Mouse (Mus musculus) cerebellum, adult 11-12 months (tissue): ENCODE data around the gene Lst1.

Experiments used
- DNase-seq: peaks from one replicate; pipeline ENCODE4 v3.0.0; 2022

Gene Lst1

DNA sequence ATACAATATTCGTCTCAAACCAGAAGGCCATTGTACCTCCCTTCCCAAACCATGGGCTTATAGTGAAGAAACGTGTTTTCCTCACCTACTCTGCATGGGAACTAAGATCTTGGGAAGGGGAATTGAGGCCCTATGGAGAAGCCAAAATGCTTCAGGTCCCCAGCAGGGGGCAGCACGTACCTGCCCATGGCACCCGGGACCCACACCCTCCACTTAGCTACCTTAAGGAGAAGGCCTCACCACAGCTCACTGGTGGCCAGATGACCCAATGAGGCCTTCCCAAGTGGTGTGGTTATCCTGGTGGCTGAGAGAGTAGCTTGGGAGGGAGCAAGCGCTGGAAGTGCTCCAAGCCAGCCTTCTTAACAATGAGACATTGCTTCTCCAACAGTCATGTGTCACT is 9.7 kb downstream of the Lst1 start:
- no peak for DNase-seq

DNA sequence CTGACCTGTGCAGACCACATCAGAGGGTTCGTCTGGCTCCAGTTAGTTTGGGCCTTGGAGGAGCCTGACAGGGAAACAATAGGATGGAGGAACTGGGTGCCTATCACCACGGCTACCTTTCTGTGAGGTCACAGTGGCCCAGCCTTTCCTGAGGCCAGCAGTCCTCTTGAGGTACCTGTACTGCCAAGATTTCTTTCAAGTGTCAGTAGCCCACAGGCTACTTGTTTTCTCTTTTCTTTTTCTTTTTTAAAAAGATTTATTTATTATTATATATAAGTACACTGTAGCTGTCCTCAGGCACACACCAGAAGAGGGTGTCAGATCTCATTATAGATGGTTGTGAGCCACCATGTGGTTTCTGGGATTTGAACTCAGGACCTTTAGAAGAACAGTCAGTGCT is 12.3 kb downstream of the Lst1 start, which contains the start of gene Aif1:
Gene Aif1, minus strand, starts transcription at position 101 of the 400 bp plus-strand sequence.
- DNase-seq: no peak

DNA sequence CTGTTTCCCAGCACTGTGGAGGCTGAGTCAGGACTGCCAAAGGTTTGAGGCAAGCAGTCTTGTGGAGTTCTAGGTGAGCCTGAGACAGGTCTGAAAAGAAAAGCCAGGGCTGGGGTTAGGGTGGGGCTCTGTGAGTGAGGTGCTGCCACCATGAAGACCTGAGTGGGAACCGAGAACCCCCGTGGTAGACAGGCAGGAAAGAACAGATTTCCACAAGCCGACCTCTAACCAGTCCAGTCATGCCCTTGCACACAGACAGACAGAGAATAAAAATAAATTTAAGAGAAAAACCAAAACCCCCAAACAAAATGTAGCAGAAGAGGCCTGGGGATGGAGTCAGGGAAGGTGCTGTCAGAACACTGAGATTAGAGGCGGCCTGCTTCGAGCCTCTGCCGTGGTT is 12.9 kb downstream of the Lst1 start:
- no peak for DNase-seq

DNA sequence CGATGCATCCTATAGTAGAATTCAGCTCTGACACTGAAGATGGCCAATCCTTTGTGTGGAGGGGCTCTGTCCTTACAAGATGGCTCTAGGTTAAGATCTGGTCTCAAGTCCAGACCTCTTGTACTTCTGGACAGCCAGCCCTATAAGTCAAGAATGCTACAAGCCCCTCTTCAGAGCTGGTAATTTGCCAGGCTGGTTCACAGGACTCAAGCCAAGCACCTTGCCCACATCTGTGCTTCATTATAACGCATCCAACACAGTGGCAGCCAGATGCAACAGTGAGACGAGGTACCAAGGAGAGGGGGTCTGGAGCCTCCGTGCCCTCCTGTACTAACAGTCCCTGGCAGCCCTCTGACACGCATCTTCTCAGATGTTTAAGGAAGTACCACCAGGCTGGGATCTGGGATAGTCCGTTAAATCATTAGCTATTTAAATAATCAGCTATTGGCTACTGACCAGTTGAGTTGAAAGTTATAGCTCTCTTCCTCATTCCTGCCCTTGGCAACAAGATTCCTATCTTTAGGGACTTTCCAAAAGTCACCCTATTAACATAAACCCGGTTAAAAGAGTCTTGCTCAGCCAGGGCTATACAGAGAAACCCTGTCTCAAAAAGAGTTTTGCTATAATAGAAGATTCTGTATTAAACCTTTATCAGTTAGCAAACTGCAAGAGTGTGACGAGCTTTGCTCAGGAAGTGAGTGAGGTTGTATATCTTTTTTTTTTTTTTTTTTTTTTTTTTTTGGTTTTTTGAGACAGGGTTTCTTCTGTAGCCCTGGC is 13.8 kb downstream of the Lst1 start:
- no peak for DNase-seq

DNA sequence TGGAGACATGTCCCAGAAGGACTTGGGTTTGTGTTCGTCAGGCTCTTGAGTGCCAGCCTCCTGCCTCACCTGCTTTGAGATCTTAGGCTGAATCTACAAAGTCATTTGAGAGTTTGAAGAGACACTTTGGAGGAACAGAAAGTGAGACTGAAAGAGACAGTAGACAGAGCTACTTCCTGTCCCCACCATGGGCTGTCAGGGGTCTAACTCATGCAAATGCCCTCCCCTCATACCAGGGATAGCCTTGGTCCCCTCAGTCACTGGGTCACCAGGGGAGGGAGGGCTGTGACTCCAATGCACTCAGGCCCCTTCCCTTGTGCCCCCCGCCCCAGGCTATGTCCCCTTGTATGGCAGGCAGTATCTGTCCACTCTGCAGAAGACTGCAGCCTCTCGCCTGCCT is 14.9 kb downstream of the Lst1 start:
- no peak for DNase-seq

DNA sequence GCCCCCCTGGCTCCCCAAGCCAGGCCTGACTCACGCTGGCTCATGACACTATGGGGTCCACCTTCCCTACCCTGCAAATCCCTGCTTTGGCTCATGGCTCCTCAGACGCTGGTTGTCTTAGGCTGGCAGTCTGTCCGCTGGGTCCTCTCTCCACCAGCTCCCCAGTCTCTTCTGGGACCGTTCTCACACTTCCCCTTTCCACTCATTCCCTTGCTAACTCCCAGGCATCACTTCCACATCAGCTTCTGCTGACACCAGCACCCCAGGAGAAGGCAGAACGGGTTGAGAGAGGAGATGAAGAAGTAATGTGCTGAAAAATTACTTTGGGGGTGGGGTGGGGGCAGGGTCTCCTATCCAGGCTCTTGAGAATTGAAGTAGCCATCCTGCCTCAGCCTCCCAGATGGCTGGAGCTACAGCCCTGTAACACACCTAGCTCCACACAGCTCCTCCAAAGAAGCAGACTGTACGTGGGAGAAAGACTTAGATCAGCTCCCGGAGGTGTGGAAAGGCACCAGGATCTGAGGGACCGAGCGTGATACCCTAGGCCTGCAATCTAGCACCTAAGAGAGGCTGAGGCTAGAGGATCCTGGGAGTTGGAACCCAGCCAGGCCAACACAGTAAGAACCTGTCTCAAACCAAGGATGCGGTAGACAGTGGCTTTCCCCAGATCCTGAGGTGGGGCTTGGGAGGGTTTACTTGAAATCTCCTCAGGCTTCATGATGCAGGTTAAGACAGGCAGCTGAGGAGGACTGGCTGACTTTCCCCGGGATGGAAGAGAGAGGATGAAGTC is 15.6 kb downstream of the Lst1 start:
- DNase-seq: no peak

DNA sequence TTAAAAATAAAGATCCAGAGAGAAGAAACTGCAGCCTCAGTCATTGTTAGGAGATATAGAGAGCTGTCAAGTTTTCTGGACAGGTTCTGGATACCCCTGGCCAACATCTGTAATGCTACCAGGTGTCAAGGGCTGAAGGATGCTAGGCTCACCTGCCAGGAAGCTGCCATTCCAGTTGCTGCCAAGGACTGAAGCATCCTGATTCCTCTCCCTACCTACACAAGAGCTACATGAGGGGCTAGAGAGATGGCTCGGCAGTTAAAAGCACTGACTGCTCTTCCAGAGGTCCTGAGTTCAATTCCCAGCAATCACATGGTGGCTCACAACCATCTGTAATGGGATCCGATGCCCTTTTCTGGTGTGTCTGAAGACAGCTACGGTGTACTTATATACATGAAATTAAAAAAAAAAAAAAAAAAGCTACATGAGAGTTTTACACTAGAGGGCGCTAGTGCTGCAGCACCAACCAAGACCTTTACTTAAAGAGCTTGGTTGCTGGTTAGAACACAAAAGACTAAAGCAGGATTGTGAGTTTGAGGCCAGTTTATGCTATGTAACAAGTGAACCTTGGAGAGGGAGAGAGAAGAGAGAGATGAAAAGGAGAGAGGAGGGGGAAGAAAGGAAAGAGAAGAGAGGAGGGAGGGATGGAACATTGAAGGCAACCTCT is 19.6 kb downstream of the Lst1 start:
- DNase-seq: no peak

DNA sequence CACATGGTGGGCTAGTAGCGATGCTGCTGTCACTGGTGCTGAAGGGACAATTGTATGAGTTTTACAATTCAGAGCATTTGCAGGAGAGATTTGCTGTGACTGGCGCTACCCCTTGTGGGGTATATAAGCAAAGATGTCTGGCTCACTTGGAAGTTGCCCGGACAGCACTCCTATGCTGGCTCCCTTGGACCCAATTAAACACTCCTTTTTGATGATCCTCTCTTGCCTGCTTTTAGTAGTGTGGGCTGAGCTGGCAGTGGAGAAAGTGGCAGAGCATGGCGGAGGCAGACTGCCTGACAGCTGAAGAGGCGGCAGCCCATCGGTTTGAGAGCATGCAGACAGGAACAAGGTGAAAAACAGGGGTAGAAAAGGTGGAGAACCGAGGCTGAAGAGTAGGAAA is 20.4 kb downstream of the Lst1 start:
- no peak for DNase-seq

DNA sequence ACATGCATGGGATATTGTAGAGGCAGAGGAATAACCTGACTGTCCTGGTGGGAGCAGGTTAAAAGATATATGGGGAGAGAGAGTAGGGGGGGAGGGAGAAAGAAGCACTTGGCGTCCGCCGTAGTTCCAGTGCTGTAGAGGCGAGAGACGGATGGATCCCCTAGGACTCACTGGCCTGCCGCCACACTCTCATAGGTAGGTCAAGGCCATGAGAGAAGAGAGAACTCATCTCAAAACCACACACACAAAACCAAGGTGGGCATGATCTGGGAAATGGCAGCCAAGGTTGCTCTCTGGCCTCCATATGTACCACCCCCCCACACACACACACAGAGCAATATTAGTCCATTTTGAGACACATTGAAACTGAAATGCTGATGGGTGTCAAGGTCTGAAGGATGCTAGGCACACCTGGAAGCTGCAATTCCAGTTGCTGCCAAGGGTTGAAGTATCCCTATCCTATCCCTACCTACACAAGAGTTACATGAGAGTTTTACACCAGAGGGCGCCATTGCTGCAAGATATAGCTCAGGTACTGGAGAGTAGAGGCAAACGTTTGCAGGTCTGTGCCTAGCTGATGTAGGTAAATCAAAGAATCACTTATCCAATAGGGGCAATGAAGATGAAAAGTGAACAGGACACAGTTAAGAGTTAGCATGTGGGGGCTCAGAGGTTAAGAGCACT is 21.7 kb downstream of the Lst1 start:
- peak; percentile 77 for DNase-seq

DNA sequence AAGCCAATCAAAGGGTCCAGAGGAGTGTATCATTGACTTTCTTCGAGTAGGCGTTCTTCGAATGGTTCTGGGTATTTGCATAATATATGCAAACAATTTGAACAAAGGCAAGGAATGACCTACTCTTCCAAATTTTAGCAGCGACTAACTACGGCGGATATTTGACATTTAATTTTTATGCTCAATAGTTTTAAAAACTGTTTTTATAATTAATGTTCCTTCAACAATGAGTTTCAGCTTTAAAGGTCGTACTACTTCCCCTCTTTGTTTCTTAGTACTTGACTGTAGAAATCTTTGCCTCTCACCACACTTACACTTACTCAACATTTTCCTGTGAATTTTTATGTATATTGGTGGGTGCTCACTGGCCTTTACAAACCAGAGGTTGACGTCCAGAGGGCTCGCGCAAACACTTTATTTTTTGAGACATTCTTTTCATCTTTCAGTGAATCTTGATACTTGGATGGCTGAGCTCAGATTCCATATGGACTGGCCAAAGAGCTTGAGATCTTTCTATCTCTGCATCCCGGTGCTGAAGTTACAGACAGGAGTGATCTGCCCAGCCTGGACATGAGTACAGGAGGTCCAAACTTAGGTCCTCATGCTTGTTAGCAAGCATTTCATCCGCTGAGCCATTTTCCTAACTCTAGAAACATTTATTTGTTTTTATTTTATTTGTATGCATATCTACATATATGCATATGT is 22.6 kb downstream of the Lst1 start:
- no peak for DNase-seq

DNA sequence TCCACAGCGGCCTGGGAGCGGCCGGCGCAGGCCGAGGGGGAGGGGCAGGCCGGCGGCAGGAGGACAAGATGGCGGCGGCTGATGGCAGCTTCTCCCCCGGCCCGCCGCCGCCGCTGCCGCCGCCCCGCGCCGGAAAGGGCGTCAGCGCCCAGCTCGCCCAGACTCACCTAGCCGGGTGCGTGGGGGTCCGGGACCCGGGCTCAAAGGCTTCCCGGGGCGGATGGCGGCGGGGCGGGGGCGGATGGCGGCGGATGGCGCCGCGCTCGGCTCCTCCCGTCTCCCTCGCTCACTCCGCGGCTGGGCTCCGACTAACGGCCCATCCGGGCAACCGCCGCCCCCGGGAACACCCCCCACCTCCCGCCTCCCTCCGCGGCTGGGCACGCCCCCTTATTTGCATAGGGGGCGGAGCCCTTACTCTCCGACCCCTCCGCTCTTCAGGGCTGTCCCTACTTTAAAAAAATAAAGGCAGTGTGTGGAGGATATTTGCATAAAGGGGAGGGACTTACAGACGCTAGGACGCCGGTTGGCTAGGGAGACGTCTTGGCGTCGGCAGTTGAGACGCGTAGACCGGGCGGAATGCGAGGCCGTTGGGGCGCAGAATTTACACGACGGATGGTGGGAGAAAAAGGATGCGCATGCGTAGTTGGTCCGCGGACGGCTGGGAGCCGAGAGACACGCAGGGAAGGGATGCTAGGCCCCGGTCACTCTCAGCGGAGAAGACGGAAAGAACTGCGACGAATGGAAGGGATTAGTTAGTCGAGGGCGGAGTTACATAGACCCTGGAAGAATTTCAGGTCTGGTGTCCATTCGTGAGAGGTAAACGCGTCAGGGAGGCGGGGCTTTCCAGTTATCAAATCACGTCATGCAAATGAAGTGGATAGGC is 23.4 kb downstream of the Lst1 start, which contains the start of gene Prrc2a:
Gene Prrc2a, minus strand, starts transcription at position 330 of the 883 bp plus-strand sequence.
- peak; percentile 100 for DNase-seq

DNA sequence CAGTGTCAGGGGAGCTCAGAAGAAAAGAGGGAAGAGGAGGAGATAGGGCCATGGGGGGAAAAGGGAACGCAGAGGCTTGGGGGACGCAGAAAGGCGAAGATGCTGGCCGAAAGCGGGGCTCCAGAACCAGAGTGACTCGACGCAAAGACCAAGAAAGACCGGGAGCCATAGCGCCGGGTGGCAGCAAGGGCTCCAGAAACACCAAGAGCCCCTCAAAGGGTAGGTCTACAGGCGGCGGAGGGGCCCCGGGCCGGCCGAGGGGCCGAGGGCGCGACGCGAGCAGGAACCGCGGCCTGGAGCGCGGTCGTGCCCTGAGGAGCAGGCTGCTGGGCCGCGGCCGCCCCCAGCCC is 24.0 kb downstream of the Lst1 start:
- no peak for DNase-seq

DNA sequence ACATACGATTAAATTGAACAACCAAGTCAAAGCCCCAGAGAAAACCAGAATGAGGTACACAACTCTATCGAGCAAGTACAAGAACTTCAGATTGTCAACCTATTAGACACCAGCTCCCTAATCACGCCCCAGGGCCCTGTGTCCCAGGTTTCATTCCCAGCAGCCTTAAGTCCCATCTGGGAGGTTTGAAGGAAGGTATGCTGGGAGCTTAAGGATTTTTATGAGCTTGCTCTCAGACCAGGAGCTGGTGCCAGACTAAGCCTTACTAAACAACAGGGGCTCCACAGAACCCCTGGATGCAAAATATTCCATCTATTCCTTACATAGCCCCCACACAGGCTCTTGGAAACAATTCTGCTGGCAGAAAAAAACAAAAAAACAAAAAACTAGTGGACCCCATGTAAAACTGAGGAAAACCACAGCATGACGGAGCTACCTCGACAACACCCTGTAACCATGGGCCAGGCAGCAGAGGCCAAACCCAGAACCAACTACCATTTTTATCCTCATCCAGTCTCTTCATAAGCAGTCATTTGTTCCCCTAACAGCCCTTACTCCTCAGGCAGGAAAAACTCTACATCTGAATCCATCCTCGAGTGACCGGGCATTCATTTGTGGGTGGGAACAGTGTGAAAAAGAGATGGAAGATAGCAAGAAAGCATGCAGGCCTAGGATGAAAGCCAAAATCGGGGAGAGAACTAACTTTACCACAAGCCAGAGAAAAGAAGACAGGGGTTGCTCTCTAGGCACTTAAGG is 24.7 kb downstream of the Lst1 start:
- DNase-seq: peak; percentile 52

DNA sequence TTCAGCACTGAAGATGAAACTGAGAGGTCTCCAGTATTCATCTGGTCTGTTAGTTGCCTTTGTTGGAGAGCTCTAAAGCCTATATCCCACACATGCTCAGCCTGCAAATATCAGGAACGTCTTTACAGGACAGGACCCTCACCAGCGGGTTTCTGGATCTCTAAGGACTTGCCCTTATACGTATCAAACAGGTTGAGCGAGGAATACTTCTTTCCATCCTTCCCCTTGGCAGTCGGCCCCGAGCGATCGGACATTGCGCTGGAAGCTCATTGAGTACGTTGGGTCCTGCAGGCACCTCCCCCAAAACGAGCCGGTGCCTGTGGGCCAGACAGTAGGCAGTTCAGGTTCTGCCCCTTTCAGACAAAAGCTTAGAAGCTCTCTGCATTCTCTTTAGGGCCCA is 25.5 kb downstream of the Lst1 start:
- peak; percentile 60 for DNase-seq

DNA sequence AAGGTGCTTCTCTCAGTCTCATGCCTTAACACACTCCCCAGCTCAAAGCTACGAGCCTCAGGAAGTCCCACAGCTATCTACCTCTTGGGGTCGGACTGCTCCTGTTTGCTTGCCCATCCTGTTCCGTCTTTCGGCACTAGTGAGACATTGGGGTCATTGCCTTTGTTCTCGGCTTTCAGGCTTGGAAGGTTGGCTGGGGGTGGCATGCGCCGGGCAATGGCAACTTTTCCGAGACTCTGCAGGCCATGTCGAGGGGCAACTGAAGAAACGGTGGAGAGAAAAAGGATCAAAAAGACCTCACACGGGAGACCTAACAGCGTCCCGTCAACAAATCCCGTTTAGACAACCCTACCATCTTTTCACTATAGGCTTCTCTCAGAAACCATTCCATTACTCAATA is 26.1 kb downstream of the Lst1 start:
- no peak for DNase-seq

DNA sequence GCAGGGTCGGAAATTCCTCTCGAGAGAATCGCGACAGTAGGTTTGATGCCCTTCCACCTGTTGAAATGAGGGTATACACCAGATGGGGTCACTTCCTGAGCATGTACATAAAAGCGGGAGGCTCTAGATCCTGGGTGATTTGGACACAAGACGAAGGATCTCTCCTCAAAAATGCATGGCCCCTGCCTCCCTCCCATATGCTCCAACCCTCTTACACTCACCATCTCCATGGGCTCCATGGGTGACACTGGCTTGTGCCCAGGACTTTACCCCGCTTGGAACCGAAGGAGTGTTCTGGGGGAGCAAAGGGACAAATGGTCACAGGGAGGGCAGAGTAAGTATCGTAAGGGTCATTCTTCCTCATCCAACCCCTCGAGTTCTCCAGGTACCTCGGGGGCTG is 26.8 kb downstream of the Lst1 start:
- DNase-seq: no peak

DNA sequence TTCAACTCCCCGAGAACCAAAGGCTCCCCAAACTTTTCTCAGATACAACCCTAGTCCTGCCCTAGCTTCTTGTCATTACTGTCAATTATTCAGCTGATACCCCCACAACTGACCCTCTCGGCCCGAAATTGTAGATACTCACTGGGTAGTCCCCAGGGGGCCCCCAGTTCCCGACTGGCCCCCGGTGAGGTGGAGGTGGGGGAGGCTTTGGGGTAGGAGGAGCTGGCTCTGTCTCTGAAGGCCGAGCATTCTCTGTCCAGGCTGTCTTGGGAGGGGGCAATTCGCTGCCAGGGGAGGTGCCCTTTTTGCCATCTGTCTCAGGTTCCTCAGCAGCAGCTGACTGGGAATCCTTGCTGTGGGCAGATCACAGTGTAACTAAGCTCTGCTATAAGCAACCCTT is 28.6 kb downstream of the Lst1 start:
- no peak for DNase-seq

DNA sequence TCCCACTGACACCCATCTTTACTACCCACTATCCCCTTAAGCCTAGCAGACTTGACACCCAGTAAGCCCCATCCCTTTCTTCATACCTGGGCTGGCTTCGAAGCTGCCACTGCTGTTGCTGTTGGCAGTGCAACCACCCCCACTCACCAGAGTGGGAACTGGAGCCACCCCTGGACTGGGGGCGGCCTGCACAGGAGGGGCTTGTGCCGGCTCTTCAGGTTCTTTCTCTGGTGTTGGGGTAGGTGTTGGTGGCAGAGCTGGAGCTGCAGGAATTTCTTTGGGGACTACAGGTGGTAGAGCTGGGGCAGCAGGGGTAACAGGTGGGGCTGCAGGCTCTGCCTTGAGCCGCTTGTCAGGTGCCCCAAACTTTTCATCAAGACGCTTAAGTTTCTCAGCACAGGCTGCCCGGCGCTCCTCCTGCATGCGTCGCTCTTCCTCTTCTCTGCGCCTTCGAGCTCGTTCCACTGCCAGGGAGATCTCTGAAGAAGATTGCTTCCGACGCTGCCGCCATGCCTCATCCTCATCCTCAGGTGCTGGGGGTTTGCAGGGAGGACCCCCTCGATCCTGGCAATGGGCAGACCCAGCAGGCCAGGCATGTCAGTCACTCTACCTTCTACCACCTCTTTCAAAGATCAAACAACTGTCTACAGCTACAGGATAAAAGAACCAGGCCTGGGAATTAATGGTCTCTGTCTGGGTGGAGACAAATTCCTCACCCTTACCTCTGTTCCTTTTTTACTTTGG is 29.2 kb downstream of the Lst1 start:
- no peak for DNase-seq

DNA sequence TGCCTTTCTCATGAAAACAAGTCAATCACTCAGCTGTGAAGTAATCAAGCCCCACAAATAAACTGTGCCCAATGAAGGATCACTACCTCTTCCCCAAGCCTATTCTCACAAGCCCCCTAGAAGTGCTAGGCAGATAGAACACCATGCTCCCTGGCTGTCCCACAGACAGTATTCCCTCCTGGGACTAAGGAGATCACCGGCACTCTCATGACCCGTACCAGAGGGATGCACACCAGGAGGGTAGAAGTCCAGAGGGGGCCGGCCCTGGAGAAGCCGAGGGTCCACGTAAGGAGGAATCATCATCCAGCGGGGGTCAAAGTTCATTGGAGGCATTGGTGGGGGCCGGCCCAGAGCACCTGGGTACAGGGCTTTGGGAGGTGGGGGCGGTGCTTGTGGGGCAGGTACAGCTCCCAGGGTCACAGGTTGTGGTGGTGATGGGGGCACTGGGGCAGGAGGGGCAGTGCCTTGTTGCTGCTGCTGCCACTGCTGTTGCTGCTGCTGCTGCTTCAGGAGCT is 30.5 kb downstream of the Lst1 start:
- DNase-seq: no peak

DNA sequence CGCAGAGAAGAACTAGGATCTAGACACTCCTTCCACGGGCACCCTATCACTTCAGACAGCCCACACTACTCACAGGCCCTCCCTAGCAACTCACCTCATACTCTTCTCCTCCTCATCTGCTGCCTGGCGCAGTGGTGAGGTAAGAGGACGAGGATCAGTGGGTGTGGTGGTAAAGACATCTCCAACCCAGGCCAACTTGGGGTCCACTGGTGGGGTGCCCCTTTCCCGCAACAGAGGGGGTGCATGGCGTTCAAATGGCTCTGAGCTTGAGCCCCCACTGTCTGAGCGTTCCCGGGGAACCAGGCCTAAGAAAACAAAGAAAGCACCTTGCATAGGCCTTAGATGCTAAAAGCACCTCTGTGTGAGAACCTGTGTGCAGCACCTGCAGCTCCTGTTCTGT is 31.0 kb downstream of the Lst1 start:
- peak; percentile 12 for DNase-seq
